Mouse (Mus musculus): ENCODE data around the gene Tcf7l1.

Tcf7l1 gene

GRCm38 (mm10) chr6:72694791-72695204 lies 94.3 kb downstream of the Tcf7l1 start:
- DNase-seq: no peak

DNA sequence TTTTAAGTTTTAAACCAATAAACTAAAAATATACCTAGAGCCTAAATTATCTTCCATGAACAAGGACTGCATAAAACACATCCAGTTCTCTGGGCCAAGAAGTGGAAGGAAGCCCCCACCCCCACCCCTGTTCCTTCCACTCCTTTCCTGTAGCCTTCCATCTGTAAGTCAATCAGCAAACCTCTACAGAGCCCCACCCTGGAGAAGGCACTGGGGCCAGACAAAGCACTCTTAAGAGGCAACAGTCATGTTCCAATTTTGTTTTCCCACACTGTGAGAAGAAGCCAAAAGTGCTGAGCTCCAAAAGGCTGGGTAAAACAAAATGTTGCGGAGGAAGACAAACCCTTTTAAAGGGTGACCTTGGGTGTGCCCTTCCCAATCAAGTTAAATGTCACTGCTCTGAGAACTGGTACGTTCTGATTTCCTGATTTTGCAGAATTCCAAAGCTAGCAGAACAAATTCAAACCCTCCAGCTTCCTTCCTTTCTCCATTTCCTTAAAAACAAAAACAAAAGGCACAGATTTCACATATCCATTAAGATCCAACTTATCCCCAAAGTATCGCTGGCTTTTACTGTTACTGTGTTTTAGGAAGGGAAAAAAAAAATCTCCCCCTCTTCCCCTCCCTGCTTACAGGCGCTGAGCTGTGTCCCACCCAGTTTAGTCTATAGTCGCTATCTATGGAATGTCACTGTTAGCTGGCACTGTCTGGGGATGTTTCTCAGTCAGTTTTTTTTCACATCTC lies 94.8 kb downstream of the Tcf7l1 start:
- DNase-seq: no peak

GRCm38 (mm10) chr6:72692469-72692868 lies 96.6 kb downstream of the Tcf7l1 start:
- no peak for DNase-seq

GRCm38 (mm10) chr6:72691549-72691948 lies 97.5 kb downstream of the Tcf7l1 start:
- no peak for DNase-seq

- DNase-seq: no peak
Measured at GRCm38 (mm10) chr6:72690595-72690994, 98.5 kb downstream of the Tcf7l1 start.

GRCm38 (mm10) chr6:72690001-72690400 lies 99.1 kb downstream of the Tcf7l1 start:
- DNase-seq: no peak

DNA sequence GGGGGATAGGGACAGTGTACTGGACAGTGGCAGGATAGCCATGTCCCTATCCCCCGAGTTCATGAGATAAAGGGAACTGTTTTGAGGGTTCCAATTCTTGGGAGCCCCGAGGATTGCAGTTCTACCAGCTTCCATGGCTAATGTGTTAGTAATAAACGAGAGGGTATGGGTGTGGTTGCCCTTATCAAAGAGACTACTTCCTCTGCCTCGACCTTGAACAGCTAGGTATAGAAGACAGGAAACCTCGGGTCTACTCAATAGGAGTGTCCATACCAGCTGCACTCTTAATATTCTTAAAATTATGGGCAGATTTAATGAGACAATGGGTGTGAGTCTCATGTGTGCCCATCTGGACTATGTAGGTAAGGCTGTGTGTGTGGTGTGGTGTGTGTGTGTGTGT lies 100.0 kb downstream of the Tcf7l1 start:
- DNase-seq: no peak

GRCm38 (mm10) chr6:72685165-72685564 lies 103.9 kb downstream of the Tcf7l1 start:
- DNase-seq: peak; percentile 30

- no peak for DNase-seq
Measured at GRCm38 (mm10) chr6:72684260-72684805, 104.7 kb downstream of the Tcf7l1 start.

- no peak for DNase-seq
Measured at GRCm38 (mm10) chr6:72682238-72682637, 106.8 kb downstream of the Tcf7l1 start.

GRCm38 (mm10) chr6:72680936-72681335 lies 108.1 kb downstream of the Tcf7l1 start:
- no peak for DNase-seq

DNA sequence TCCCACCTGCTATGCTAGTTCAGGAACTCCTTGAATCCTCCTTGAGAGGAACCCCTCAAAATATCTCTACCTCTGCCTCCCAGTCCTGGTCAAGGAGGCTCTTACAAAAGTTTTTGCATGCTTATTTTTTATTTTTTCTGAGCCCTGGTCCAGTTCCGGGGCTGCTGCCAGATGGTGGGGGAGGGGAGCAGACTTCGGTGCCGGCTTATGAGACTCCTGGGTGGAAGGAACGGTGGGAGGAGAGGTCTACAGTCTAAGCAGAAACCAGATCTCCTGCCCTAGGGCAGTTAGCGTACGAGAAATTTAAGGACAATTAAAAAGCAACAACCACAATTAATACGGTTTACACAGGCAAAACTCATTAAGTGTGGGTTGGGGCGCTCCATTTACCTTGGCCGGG lies 110.4 kb downstream of the Tcf7l1 start:
- no peak for DNase-seq

- DNase-seq: no peak
Measured at GRCm38 (mm10) chr6:72677510-72678220, 111.4 kb downstream of the Tcf7l1 start.

DNA sequence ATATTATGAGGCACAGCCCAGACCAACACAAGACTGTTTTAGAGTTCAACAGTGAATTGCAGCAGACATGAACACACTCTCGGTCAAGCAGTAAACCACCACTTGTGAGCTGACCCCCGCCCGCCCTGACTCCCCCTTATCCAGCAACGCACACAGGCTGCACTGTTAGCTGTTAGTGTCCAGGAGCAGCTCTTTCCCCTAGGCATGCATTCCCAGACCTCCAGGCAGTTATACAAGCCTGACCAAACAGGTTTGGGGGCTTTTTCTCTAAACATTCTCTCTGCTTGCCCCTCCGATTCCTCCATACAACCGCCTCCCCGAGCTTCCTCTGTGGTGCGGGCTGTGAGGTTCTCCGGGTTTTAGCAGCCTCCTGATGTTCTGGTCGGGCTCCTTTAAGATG lies 112.0 kb downstream of the Tcf7l1 start:
- no peak for DNase-seq

DNA sequence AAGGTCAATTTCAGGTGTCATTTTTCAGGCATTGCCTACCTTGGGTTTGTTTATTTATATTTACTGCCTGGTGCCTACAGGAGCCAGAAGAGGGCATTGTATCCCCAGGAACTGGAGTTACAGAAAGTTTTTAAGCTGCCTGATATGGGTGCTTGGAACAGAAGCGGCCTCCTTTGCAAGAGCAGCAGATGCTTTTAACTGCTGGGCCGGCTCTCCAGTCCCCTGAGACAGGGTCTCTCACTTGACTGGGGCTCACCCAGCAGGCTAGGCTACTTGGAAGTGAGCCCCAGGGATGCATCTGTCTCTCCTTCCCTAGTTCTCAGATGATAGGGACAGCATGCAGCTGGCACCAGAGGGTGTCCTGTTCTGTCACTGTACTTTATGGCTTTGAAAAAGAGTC lies 112.7 kb downstream of the Tcf7l1 start:
- DNase-seq: no peak

- no peak for DNase-seq
Measured at GRCm38 (mm10) chr6:72673751-72674150, 115.3 kb downstream of the Tcf7l1 start.

GRCm38 (mm10) chr6:72671129-72671528 lies 117.9 kb downstream of the Tcf7l1 start:
- DNase-seq: no peak

DNA sequence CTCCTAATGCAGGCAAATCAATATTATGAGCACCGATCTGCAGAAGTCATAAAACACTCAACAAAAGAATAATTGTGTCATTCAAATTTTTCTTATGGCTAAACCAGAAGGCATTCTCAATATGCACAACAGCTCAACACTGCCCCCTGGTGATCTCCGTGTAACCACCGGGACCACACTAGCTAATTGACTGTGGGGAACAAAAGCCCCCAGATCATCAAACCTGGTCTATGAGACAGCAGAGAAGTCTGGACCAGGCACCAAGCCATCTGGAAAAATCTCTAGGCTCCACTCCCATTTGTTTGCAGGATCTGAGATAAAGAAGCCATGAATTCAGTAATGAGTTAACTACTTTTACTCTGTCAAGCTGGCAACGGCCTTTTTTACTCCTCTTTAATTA lies 122.0 kb downstream of the Tcf7l1 start:
- DNase-seq: peak; percentile 39

GRCm38 (mm10) chr6:72664290-72664689 lies 124.8 kb downstream of the Tcf7l1 start:
- DNase-seq: no peak

DNA sequence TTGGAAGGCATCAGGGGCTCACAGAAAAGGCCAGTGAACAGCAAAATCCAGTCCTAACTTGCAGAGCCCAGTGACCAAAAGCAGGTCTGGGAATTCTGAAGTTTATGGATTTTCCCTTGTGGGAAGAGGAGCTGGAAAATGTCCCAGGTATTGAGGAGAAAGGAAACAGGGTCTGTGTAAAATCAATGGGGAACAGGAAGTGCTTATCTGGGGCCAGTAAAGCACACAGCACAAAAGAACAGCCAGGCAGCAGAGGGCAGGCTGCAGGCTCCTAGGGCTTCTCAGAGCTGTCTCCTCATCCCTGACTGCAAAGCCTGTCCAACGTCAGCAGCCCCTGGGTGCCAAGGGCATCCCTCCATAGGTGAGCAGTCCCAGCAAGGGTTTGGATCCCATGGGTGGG lies 126.1 kb downstream of the Tcf7l1 start:
- DNase-seq: no peak

- DNase-seq: no peak
Measured at GRCm38 (mm10) chr6:72660391-72660720, 128.7 kb downstream of the Tcf7l1 start.

DNA sequence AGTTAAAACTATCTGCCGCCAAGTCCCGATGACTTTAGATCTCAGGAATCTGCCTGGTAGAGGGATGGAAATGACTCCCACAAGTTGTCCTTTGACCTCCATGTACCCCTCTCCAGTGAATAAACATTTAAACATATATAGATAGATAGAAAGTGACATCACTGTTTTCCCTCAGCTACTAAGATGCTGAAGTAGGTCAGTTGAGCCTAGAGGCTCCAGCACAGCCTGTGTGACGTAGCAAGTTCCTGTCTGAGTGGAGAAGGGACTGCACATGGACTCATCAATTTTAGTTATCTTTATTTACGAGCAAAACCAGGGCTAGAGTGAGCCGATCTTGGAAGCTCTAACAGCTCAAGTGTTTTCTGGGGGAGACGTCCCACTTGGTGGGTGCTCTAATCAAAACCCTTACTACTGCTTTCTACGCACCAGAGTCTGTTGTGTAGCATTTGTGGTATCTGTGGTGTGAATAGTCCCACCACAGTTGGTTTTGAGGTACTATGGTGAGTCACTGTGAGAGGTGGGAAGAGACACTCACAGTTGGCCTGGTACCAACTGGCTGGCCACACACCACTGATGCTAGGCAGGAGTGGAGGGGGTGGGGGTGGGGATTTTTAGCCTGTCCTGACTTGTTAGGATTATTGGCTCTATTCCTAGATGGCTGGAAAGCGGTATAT lies 129.2 kb downstream of the Tcf7l1 start:
- DNase-seq: peak; percentile 23

GRCm38 (mm10) chr6:72658006-72658405 lies 131.0 kb downstream of the Tcf7l1 start:
- no peak for DNase-seq

DNA sequence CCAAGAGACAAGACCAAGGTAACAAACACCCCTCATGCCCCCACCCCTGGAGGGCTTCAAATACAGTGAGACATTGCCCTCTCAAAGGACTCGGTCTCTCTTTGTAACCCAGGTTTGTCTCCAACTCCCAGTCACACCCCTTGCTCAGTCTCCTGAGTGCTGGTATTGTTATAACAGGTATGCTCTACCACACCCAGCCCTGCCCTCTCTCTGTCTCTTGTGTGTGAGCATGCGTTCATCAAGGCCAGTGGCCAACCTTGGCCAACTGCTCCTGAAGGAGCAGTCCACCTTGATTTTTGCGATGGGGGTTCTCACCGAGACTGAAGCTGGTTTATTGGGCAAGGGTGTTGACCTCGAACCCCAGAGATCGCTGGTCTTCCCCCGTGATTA lies 133.0 kb downstream of the Tcf7l1 start:
- DNase-seq: no peak

Measured in right cerebral cortex, adult 18-20 months (tissue).